Mouse (Mus musculus) erythroid progenitor cell, adult 5-6 weeks (primary cell): Measurements from ENCODE around the gene Col25a1. TPM values are rescaled to one million over a fixed set of nuclear protein-coding genes. Genes with fewer than 3 reads are reported as not detected.

Experiments used
- ATAC-seq: replicated peaks from 2 replicates; pipeline ENCODE4 v1.8.0; 2016; ENCODE audit warnings: moderate number of reproducible peaks, mild to moderate bottlenecking, moderate TSS enrichment, inconsistent platforms; ENCODE audit not compliant: poor library complexity, low FRiP score, severe bottlenecking
- total RNA-seq, 2 experiments: library from RNA; stranded (forward) in 1 of 2; stranded (reverse) in 1 of 2; fragments of 150-400 nt in 1 of 2; fragments of 186-747, 209-891 nt in 1 of 2; gene quantifications; 2 replicates each; pipeline versions ENCODE4 v1.2.3 to v1.2.4; 2015 to 2017; ENCODE audit warnings: low replicate concordance in 2 of 2

Gene Col25a1
- total RNA-seq, 2 experiments from 2014 or later = not detected

GRCm38 (mm10) chr3:130159906-130160305 lies 28.6 kb downstream of the Col25a1 start:
- no peak for ATAC-seq

DNA sequence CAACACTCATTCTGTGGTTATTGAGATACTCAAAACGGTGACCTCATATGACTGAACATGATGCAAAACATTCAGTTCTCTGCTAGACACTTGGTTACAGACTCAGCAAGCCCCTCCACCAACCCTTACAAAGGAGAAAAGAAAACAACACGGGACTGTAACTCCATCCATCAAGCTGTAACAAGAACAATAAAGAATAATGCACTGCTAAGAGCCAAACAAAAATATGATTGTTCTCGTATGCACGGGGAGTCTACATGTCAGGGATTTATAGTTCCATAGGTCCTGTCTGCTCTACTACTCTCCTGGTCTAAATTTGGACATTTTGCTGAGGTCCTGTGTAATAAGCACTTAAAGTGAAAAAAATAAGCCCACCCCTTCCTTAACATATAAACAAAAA lies 29.6 kb downstream of the Col25a1 start:
- no peak for ATAC-seq

DNA sequence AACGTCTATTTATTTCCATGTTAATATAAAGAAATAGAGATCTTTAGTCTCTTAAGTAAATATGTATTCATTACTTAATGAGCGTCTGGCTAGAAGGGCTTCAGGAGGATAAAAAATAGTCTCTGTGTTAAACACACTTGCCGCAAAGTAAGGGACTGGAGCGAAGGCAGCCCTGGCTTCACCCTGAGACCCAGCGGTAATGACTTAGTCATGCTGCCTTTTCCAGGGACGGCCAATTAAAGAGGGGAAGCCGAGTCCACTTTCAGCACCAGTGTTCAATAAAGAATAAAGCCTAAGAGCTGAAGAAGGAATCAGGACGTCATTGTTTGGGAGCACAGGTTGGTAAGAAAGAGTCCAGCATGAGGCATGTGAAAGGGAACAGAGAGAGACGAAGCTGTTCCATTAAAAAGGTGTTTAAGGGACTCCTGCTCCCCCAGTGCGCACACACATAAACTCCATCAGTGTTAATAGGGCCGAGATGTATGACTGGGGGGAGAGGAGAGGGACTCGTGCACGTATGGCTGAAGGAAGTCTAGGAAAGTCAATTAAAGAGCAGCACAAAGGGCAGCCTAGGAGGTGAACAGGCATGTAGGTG lies 30.1 kb downstream of the Col25a1 start:
- ATAC-seq = no peak

DNA sequence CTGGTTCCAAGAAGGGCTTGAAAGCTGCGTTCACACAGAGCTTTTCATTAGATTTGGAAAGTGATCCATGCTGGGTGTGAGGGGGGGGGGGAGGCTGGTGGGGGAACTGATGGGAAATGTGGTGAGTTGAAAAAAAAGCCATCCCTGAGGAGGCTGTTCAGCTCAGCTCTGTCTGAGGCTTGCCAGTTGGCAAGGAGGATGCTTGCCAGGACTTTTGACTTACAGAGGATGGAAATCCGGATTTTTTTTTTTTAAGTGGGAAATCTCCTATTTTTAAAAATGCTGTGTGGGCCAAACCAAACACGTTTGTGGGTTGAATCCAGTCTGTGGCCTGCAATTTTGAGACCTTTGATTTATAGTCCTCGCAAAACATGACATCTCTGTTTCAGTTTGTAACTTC lies 35.6 kb downstream of the Col25a1 start:
- no peak for ATAC-seq

DNA sequence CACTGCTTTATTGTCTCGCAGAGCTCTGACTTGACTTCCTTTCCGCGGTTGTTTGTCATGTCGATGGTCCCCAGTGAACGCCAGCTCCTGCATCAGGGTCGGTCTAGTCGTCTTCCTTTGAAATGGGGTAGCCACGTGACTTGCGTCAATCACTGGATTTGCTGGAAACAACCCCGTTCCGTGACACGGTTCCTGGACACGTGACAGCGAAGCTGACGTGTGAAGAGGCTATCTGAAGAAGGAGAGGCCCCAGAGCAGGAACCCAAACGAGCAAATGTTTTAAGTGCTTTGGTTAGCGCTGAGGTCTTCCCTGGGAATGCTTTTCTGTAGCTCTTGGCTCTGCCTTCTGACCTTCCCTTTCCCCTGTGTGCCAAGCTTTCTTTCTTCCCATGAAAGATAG lies 41.5 kb downstream of the Col25a1 start:
- ATAC-seq = no peak

- ATAC-seq = no peak
Observed at GRCm38 (mm10) chr3:130180181-130180940, 49.1 kb downstream of the Col25a1 start.

DNA sequence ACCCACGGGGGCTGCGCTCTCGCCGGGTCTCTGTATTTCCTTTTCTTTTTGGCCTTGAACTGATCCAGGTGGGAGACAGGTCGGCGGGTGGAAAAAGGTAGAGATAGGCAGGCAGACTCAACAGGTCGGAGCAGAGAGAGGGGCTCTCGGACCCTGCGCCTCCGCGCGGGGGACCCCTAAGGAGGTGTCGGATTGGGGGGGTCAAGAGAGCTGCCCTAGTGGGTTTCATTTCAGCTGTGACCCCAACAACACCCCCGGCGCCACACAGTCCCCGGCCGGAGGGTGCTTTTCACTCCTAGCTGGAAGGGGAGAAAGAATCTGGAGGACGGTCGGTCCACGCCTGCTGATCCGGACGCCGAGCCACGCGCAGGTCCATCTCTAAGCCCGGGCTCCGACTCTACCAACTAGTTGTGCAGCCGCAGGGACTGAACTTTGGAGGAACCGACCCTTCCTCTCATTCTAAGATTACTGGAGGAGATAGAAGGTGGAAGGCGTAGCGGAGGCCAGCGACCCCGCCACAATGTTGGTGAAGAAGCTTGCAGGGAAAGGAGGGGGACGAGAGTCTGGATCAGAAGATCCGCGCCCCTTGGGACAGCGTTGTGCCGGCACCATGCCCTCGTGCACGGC lies 49.8 kb downstream of the Col25a1 start:
- ATAC-seq = no peak

GRCm38 (mm10) chr3:130181591-130181980 lies 50.3 kb downstream of the Col25a1 start:
- no peak for ATAC-seq

- no peak for ATAC-seq
Observed at GRCm38 (mm10) chr3:130182450-130182849, 51.1 kb downstream of the Col25a1 start.

DNA sequence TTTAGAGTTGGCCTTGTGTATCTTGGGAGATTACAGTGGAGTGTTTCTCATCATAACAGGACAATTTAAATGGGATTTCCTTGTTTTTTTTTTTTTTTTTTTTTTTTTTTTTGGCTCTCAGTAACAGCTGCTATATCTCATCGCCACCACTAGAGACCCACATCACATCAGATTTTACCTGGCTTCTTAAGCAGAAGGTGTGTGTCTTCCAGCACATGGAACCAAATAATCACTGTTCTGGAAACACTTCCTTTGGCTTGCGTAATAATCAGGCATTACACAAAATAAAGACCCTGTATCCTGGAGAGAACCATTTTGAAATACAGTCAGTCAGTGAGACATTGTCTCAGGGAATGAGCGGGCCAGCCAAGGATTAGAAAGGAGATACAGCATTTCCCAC lies 53.8 kb downstream of the Col25a1 start:
- no peak for ATAC-seq

DNA sequence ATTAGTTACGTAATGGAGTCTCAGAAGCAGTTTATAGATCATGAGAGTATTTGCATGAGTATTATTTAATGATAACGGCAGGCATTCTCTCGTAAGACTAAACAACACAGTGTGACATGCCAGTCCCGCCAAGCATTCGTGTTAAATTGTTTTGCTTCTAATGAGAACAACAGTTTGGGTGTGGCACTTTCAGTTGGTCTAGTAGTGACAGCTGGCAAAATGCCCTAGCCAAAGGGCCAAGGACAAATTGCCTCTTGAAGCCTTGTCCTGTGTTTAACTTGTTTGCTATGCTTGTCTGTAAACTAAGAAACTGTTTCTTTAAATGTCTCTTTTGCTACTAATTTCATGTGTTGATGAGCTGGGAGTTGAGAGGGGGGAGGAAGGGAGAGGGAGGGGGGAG lies 56.3 kb downstream of the Col25a1 start:
- ATAC-seq = no peak

DNA sequence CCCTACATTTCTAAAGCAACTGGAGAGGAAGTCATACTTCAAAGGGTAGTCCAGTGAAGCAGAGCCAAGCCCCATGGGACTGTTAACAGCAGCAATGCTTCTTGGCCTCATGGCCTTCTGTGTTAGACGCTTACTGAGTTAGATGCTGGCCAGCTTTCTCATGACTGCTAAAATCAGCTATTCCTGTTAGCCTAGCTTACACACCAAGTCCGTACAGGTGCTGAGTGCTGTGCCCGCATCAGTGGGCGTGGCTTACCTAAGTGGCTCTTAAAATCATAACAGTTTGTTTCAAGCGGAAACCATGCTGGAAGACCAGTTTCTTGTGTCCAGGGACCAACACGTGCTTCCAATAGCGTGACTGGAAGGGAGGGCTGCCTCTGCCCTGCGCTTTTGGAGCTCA lies 62.1 kb downstream of the Col25a1 start:
- ATAC-seq = no peak

- ATAC-seq = no peak
Observed at GRCm38 (mm10) chr3:130214631-130215030, 83.3 kb downstream of the Col25a1 start.

- ATAC-seq = no peak
Observed at GRCm38 (mm10) chr3:130216141-130216540, 84.8 kb downstream of the Col25a1 start.

DNA sequence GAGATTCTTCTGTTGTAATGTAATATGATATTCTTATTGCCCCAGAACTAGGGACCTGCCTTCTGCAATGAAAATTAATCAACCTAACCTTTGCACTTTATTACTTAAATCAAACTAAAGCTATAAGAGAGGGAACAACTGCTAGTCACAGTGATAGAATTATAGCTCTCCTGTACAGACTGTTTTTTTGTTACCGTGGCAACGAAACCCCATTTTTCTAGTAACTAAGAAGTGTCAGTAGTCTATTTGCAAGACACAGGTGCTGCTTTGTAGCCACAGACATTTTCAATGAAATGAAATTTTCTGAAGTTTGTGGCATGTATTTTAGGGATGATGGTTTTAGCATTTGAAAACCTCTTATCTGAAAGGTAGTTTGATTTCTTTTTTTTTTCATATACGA lies 85.3 kb downstream of the Col25a1 start:
- no peak for ATAC-seq

DNA sequence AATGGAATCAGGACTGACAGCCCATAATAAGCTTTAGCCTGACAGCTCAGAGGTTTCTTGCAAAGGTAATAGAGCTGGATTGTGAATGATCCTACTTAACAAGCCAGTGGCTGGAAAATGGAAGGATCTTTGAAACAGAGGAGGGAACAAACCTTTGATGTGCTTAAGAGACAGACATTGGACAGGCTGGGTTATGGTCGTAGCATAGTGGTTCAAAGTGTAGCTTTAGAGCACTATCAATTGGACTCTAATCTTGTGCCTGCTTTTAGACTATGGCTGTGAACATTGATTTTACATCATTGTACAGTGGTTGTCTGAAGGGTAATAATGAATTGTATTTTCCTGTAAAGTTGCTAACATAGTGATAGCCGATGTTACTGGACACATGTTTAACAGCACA lies 86.4 kb downstream of the Col25a1 start:
- ATAC-seq = no peak

DNA sequence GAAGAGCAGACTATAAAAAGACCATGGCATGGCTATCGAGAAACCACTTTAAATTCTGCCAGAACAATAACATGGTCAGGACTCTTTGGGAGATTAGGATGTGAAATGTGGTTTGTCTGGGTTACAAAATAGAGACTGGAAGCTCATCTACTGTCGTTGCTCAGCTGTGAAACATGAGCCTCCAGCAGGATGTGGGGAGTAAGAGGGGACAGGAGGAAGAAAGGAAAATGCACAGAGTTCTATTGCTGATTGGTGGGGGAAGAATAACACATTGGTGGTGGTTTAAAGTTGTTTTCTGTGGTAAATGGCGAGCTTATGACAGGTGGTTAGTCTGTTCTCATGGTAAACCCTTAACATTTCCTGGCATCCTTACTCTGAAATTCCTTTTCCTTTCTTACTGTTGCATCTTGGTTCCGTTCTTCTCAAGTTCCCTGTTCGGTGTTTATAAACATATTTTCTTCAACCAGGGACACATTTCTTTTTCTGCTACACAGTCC lies 87.0 kb downstream of the Col25a1 start:
- no peak for ATAC-seq

- ATAC-seq = no peak
Observed at GRCm38 (mm10) chr3:130220811-130221210, 89.5 kb downstream of the Col25a1 start.

DNA sequence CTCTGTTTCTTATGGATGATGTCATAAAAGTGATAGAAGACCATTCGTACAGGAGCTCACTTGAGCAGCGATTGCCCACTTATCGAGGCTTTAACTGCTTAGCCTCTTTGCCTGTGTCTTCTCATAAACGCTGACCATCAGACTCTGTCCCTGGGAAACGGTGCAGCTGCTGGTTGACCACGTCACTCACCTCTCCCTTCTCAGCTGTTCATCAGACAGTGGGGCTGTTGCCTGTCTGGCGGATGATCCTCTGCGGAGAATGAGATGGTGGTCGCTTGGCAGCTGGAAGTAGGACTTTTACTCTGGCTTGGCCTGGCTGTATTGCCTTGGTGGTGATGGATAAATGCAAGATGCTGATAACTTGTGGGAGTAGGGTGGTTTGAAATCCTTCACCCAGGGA lies 96.9 kb downstream of the Col25a1 start:
- no peak for ATAC-seq

DNA sequence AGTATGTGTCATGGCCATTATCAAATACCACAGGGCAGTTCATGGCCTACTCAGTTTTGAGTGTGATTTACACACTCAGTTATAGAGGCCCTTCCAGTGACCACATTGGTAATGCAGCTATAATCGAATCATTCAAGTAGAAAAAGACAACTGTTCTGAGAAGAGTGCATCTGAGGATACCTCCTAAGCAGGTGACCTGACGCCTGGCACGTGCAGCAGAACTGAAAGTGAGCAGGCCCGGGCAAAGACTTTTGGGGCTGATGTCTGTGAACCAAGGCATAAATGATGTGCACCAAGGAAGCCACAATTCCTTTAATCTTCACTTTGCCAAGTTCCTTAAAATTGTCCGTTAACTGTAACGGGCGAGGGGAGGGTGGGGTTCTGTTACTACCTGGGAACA lies 101.6 kb downstream of the Col25a1 start:
- ATAC-seq = no peak

GRCm38 (mm10) chr3:130235233-130235632 lies 103.9 kb downstream of the Col25a1 start:
- ATAC-seq = no peak
